1 mouse cellular context compared by ENCODE assay signal in the genomic region with DNA sequence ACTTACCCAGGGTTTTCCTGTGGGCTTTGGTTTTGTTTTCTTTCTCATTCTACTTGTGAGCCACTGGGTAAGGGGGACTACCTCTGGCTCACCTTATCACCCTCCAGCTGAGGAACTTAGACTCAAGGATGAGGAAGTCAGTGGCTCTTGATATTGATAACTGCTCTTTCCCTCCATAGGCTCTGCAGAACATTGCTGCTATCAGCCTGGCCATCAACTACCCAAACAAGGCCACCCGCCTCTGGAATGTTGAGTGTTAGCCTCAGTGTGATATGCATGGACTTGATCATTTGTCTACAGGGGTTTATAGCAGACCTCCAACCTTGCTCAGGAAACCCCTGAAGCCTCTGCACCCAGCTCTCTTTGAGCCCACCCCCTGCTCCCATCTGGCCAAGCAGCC.
TF ChIP-seq lines count a peak whose summit lies in the region.

No protein-coding gene starts in this region.

TF ChIP-seq in MEL, 35 proteins besides CTCF, POLR2A, EP300 and RAD21 (continued from another document):
- TF ChIP-seq GATA1 (IDR thresholded peaks at IDR 0.05; ENCODE audit: low read depth, low read length) (peak; percentile 97), JUND (IDR thresholded peaks at IDR 0.05; ENCODE audit: low read depth, low read length) (no peak), MAZ (IDR thresholded peaks at IDR 0.05; ENCODE audit: low read depth, low read length) (peak; percentile 72; the same call in 1 of the 2 replicates), MAFK (IDR thresholded peaks at IDR 0.05; ENCODE audit: borderline replicate concordance, low read depth, low read length) (no peak; the same call in 1 of the 2 replicates), MYB (IDR thresholded peaks at IDR 0.05; ENCODE audit: low read depth, low read length) (no peak; the same call in 1 of the 2 replicates), SMC3 (IDR thresholded peaks at IDR 0.05; ENCODE audit: low read depth, low read length) (peak; percentile 26; the same call in 1 of the 2 replicates), MYC (IDR thresholded peaks at IDR 0.05; ENCODE audit: low read depth, low read length) (no peak), KAT2A (conservative IDR thresholded peaks at IDR 0.05; ENCODE audit: low read depth, low read length) (0 out of 2 replicates have a peak, but pooled peaks have one; percentile 23), POLR2AphosphoS2 (IDR thresholded peaks at IDR 0.05; ENCODE audit: low read length) (no peak), MXI1 (IDR thresholded peaks at IDR 0.05; ENCODE audit: low read depth, low read length) (peak; percentile 63), ZC3H11A (IDR thresholded peaks at IDR 0.05; ENCODE audit: low read depth, low read length) (no peak), MAX (IDR thresholded peaks at IDR 0.05; ENCODE audit: low read length) (0 out of 2 replicates have a peak, but pooled peaks have one; percentile 16), BHLHE40 (IDR thresholded peaks at IDR 0.05; ENCODE audit: borderline replicate concordance, low read depth, low read length) (no peak), CHD2 (IDR thresholded peaks at IDR 0.05; ENCODE audit: low read length) (no peak; the same call in 1 of the 2 replicates), E2F4 (IDR thresholded peaks at IDR 0.05; ENCODE audit: borderline replicate concordance, low read depth, low read length) (no peak), POLR2AphosphoS5 (IDR thresholded peaks at IDR 0.05; ENCODE audit: borderline replicate concordance, low read depth, low read length) (no peak), TAL1 (IDR thresholded peaks at IDR 0.05; ENCODE audit: low read length) (peak; percentile 17; the same call in 1 of the 2 replicates), ELF1 (IDR thresholded peaks at IDR 0.05; ENCODE audit: low read depth, low read length) (peak; percentile 74; the same call in 1 of the 2 replicates), HCFC1 (IDR thresholded peaks at IDR 0.05; ENCODE audit: low read depth, low read length) (0 out of 2 replicates have a peak, but pooled peaks have one; percentile 17), USF1 (IDR thresholded peaks at IDR 0.05; ENCODE audit: low read depth, low read length) (no peak), TBP (IDR thresholded peaks at IDR 0.05; ENCODE audit: low read depth, low read length) (no peak), NELFE (IDR thresholded peaks at IDR 0.05; ENCODE audit: low read depth, low read length) (no peak), CHD1 (IDR thresholded peaks at IDR 0.05; ENCODE audit: low read depth, low read length) (no peak), ZMIZ1 (IDR thresholded peaks at IDR 0.05; ENCODE audit: low read depth, low read length) (peak; percentile 45; the same call in 1 of the 2 replicates), MEF2A (IDR thresholded peaks at IDR 0.05; ENCODE audit: extremely low read depth, insufficient replicate concordance, low read depth, low read length, poor library complexity, severe bottlenecking) (no peak), SIN3A (IDR thresholded peaks at IDR 0.05; ENCODE audit: low read length) (peak; percentile 92), TCF12 (IDR thresholded peaks at IDR 0.05; ENCODE audit: low read depth, low read length) (peak; percentile 78), UBTF (IDR thresholded peaks at IDR 0.05; ENCODE audit: borderline replicate concordance, insufficient read depth, low read depth, low read length) (no peak), ZNF384 (IDR thresholded peaks at IDR 0.05; ENCODE audit: low read depth, low read length) (no peak), ETS1 (IDR thresholded peaks at IDR 0.05; ENCODE audit: low read depth, low read length) (peak; percentile 95), GABPA (IDR thresholded peaks at IDR 0.05; ENCODE audit: low read depth, low read length) (no peak), ZKSCAN1 (IDR thresholded peaks at IDR 0.05; ENCODE audit: low read depth, low read length) (no peak; the same call in 1 of the 2 replicates), RCOR1 (IDR thresholded peaks at IDR 0.05; ENCODE audit: low read depth, low read length) (peak; percentile 90), USF2 (IDR thresholded peaks at IDR 0.05; ENCODE audit: borderline replicate concordance in 1 of 2, insufficient read depth in 1 of 2, low read depth in 1 of 2, low read length in 2 of 2) (no peak)
